Mouse (Mus musculus) left cerebral cortex, adult 11 months (tissue): ENCODE data around the gene Zfp119b.
"Not testable (repeated sequence)": the region's sequence is repeated elsewhere in the genome, so short reads cannot be mapped to it uniquely, and the experiment has no call there.

Source experiments
- DNase-seq: peaks from one replicate; pipeline ENCODE4 v3.0.0; 2022; ENCODE audit warnings: low spot score

Gene Zfp119b

GRCm38 (mm10) chr17:55957726-55958583, 8.7 kb upstream of the Zfp119b start:
- no peak for DNase-seq

GRCm38 (mm10) chr17:55957168-55957567, 7.9 kb upstream of the Zfp119b start:
- no peak for DNase-seq

- DNase-seq, result no peak
These were observed 7.3 kb upstream of the Zfp119b start for GRCm38 (mm10) chr17:55956591-55956990.

- DNase-seq, result no peak
These were observed 6.8 kb upstream of the Zfp119b start for GRCm38 (mm10) chr17:55956129-55956528.

GRCm38 (mm10) chr17:55954229-55954628, 4.9 kb upstream of the Zfp119b start:
- DNase-seq, result no peak

GRCm38 (mm10) chr17:55953751-55954150, 4.5 kb upstream of the Zfp119b start:
- DNase-seq, result no peak

- DNase-seq, result no peak
These were observed 3.2 kb upstream of the Zfp119b start, which contains the start of gene Ebi3 for GRCm38 (mm10) chr17:55952447-55953027. Ebi3 (plus strand) TSS chr17:55952640.

GRCm38 (mm10) chr17:55952041-55952440, 2.7 kb upstream of the Zfp119b start:
- DNase-seq, result no peak

- DNase-seq, result no peak
These were observed 1.3 kb upstream of the Zfp119b start for GRCm38 (mm10) chr17:55950601-55951000.

- DNase-seq, result no peak
These were observed 653 bp downstream of the Zfp119b start for GRCm38 (mm10) chr17:55948647-55949046.

GRCm38 (mm10) chr17:55945696-55946095, 3.6 kb downstream of the Zfp119b start:
- DNase-seq, result no peak

- DNase-seq, result peak; percentile 94
These were observed 4.2 kb downstream of the Zfp119b start for GRCm38 (mm10) chr17:55944866-55945682.

GRCm38 (mm10) chr17:55944387-55944865, 4.9 kb downstream of the Zfp119b start:
- not testable (repeated sequence) for DNase-seq

GRCm38 (mm10) chr17:55933191-55933590, 16.1 kb downstream of the Zfp119b start:
- no peak for DNase-seq

GRCm38 (mm10) chr17:55932635-55933034, 16.7 kb downstream of the Zfp119b start:
- DNase-seq, result no peak

- no peak for DNase-seq
These were observed 17.5 kb downstream of the Zfp119b start for GRCm38 (mm10) chr17:55931553-55932502.

GRCm38 (mm10) chr17:55906669-55907068, 42.6 kb downstream of the Zfp119b start:
- no peak for DNase-seq

GRCm38 (mm10) chr17:55904131-55904530, 45.2 kb downstream of the Zfp119b start:
- no peak for DNase-seq

GRCm38 (mm10) chr17:55903687-55904086, 45.6 kb downstream of the Zfp119b start:
- DNase-seq, result no peak

GRCm38 (mm10) chr17:55903087-55903486, 46.2 kb downstream of the Zfp119b start:
- DNase-seq, result no peak

GRCm38 (mm10) chr17:55892406-55892955, 56.8 kb downstream of the Zfp119b start:
- not testable (repeated sequence) for DNase-seq
